Mouse (Mus musculus): ENCODE measurements around the gene Gfpt2. TPM values are rescaled to one million over a fixed set of nuclear protein-coding genes. Genes with fewer than 3 reads are reported as not detected.
"Not testable (repeated sequence)": the region's sequence is repeated elsewhere in the genome, so short reads cannot be mapped to it uniquely, and the experiment has no call there.

Gfpt2 gene
- polyA plus RNA-seq, 1 experiment from 2014 or later: 4.9 TPM

- Histone ChIP-seq H3K27ac (ENCODE audit: low read depth, low read length) (no peak overlapping the region), H3K27me3 (ENCODE audit: control insufficient read depth, insufficient read depth, low read length) (no peaks in the 10 kb centered on the region), H3K4me3 (ENCODE audit: low read depth, low read length) (no peak overlapping the region), H3K9ac (replicated peaks; ENCODE audit: low read depth, low read length) (no peak overlapping the region), H3K36me3 (ENCODE audit: control insufficient read depth, insufficient read depth, low read length) (no peaks in the 10 kb centered on the region), H3K4me2 (ENCODE audit: low read depth, low read length) (no peak overlapping the region), H3K9me3 (ENCODE audit: control insufficient read depth, low read length) (no peaks in the 10 kb centered on the region), H3K4me1 (ENCODE audit: control insufficient read depth, insufficient read depth, low read length) (no peaks in the 10 kb centered on the region)
- no peak for ATAC-seq (ENCODE audit: low read depth)
- 33% methylated on average over 8 of the region's 8 CpGs for WGBS
Observed at GRCm38 (mm10) chr11:49764639-49765299, 29.2 kb upstream of the Gfpt2 start.

GRCm38 (mm10) chr11:49765377-49766136, 28.4 kb upstream of the Gfpt2 start:
- WGBS: 90% methylated on average over 3 of the region's 3 CpGs
- ATAC-seq (ENCODE audit: low read depth): no peak
- Histone ChIP-seq H3K27me3 (ENCODE audit: control insufficient read depth, insufficient read depth, low read length) (no peaks in the 10 kb centered on the region), H3K9ac (replicated peaks; ENCODE audit: low read depth, low read length) (no peak overlapping the region), H3K4me1 (ENCODE audit: control insufficient read depth, insufficient read depth, low read length) (no peaks in the 10 kb centered on the region), H3K36me3 (ENCODE audit: control insufficient read depth, insufficient read depth, low read length) (no peaks in the 10 kb centered on the region), H3K4me3 (ENCODE audit: low read depth, low read length) (no peak overlapping the region), H3K4me2 (ENCODE audit: low read depth, low read length) (no peak overlapping the region), H3K9me3 (ENCODE audit: control insufficient read depth, low read length) (no peaks in the 10 kb centered on the region), H3K27ac (ENCODE audit: low read depth, low read length) (no peak overlapping the region)

GRCm38 (mm10) chr11:49766137-49766411, 27.9 kb upstream of the Gfpt2 start:
- 82% methylated on average over 2 of the region's 2 CpGs for WGBS
- Histone ChIP-seq H3K36me3 (ENCODE audit: control insufficient read depth, insufficient read depth, low read length) (no peaks in the 10 kb centered on the region), H3K4me1 (ENCODE audit: control insufficient read depth, insufficient read depth, low read length) (no peaks in the 10 kb centered on the region), H3K4me2 (ENCODE audit: low read depth, low read length) (no peak overlapping the region), H3K27me3 (ENCODE audit: control insufficient read depth, insufficient read depth, low read length) (no peaks in the 10 kb centered on the region), H3K9me3 (ENCODE audit: control insufficient read depth, low read length) (no peaks in the 10 kb centered on the region), H3K27ac (ENCODE audit: low read depth, low read length) (no peak overlapping the region), H3K4me3 (ENCODE audit: low read depth, low read length) (no peak overlapping the region), H3K9ac (replicated peaks; ENCODE audit: low read depth, low read length) (no peak overlapping the region)
- no peak for ATAC-seq (ENCODE audit: low read depth)

- H3K27me3 ChIP-seq (ENCODE audit: control insufficient read depth, insufficient read depth, low read length); H3K4me1 ChIP-seq (ENCODE audit: control insufficient read depth, insufficient read depth, low read length); H3K9me3 ChIP-seq (ENCODE audit: control insufficient read depth, low read length); H3K36me3 ChIP-seq (ENCODE audit: control insufficient read depth, insufficient read depth, low read length); H3K4me3 ChIP-seq (ENCODE audit: low read depth, low read length); H3K9ac ChIP-seq (replicated peaks; ENCODE audit: low read depth, low read length); H3K4me2 ChIP-seq (ENCODE audit: low read depth, low read length); H3K27ac ChIP-seq (ENCODE audit: low read depth, low read length); ATAC-seq (ENCODE audit: low read depth): not testable (repeated sequence)
- 92% methylated on average over 4 of the region's 6 CpGs for WGBS
Observed at GRCm38 (mm10) chr11:49767497-49767896, 26.5 kb upstream of the Gfpt2 start.

GRCm38 (mm10) chr11:49768781-49769180, 25.2 kb upstream of the Gfpt2 start:
- Histone ChIP-seq H3K4me3 (ENCODE audit: low read depth, low read length) (no peak overlapping the region), H3K9me3 (ENCODE audit: control insufficient read depth, low read length) (no peaks in the 10 kb centered on the region), H3K36me3 (ENCODE audit: control insufficient read depth, insufficient read depth, low read length) (no peaks in the 10 kb centered on the region), H3K4me1 (ENCODE audit: control insufficient read depth, insufficient read depth, low read length) (no peaks in the 10 kb centered on the region), H3K4me2 (ENCODE audit: low read depth, low read length) (no peak overlapping the region), H3K27me3 (ENCODE audit: control insufficient read depth, insufficient read depth, low read length) (no peaks in the 10 kb centered on the region), H3K27ac (ENCODE audit: low read depth, low read length) (no peak overlapping the region), H3K9ac (replicated peaks; ENCODE audit: low read depth, low read length) (no peak overlapping the region)
- 93% methylated on average over 5 of the region's 5 CpGs for WGBS
- ATAC-seq (ENCODE audit: low read depth): no peak

- Histone ChIP-seq H3K4me2 (ENCODE audit: low read depth, low read length) (no peak overlapping the region), H3K9me3 (ENCODE audit: control insufficient read depth, low read length) (no peaks in the 10 kb centered on the region), H3K4me1 (ENCODE audit: control insufficient read depth, insufficient read depth, low read length) (no peaks in the 10 kb centered on the region), H3K36me3 (ENCODE audit: control insufficient read depth, insufficient read depth, low read length) (no peaks in the 10 kb centered on the region), H3K27ac (ENCODE audit: low read depth, low read length) (no peak overlapping the region), H3K9ac (replicated peaks; ENCODE audit: low read depth, low read length) (no peak overlapping the region), H3K27me3 (ENCODE audit: control insufficient read depth, insufficient read depth, low read length) (no peaks in the 10 kb centered on the region), H3K4me3 (ENCODE audit: low read depth, low read length) (no peak overlapping the region)
- no peak for ATAC-seq (ENCODE audit: low read depth)
- 88% methylated on average over 9 of the region's 9 CpGs for WGBS
Observed at GRCm38 (mm10) chr11:49770676-49771550, 23.1 kb upstream of the Gfpt2 start.

- no peak overlapping the region for H3K4me2 ChIP-seq (ENCODE audit: low read depth, low read length)
- WGBS: 56% methylated on average over 5 of the region's 5 CpGs
- H3K27ac ChIP-seq (ENCODE audit: low read depth, low read length): no peak overlapping the region
- no peak overlapping the region for H3K4me3 ChIP-seq (ENCODE audit: low read depth, low read length)
- no peak for ATAC-seq (ENCODE audit: low read depth)
- H3K9me3 ChIP-seq (ENCODE audit: control insufficient read depth, low read length): no peaks in the 10 kb centered on the region
- H3K27me3 ChIP-seq (ENCODE audit: control insufficient read depth, insufficient read depth, low read length): no peaks in the 10 kb centered on the region
- H3K9ac ChIP-seq (replicated peaks; ENCODE audit: low read depth, low read length): no peak overlapping the region
- no peaks in the 10 kb centered on the region for H3K36me3 ChIP-seq (ENCODE audit: control insufficient read depth, insufficient read depth, low read length)
- H3K4me1 ChIP-seq (ENCODE audit: control insufficient read depth, insufficient read depth, low read length): no peaks in the 10 kb centered on the region
Observed at GRCm38 (mm10) chr11:49772251-49772650, 21.7 kb upstream of the Gfpt2 start.

GRCm38 (mm10) chr11:49774894-49775293, 19.1 kb upstream of the Gfpt2 start:
- Histone ChIP-seq H3K4me3 (ENCODE audit: low read depth, low read length) (no peak overlapping the region), H3K27me3 (ENCODE audit: control insufficient read depth, insufficient read depth, low read length) (no peaks in the 10 kb centered on the region), H3K36me3 (ENCODE audit: control insufficient read depth, insufficient read depth, low read length) (no peaks in the 10 kb centered on the region), H3K4me1 (ENCODE audit: control insufficient read depth, insufficient read depth, low read length) (no peaks in the 10 kb centered on the region), H3K4me2 (ENCODE audit: low read depth, low read length) (no peak overlapping the region), H3K9me3 (ENCODE audit: control insufficient read depth, low read length) (no peaks in the 10 kb centered on the region), H3K9ac (replicated peaks; ENCODE audit: low read depth, low read length) (no peak overlapping the region), H3K27ac (ENCODE audit: low read depth, low read length) (no peak overlapping the region)
- 73% methylated on average over 4 of the region's 4 CpGs for WGBS
- ATAC-seq (ENCODE audit: low read depth): no peak

- Histone ChIP-seq H3K4me3 (ENCODE audit: low read depth, low read length) (no peak overlapping the region), H3K4me2 (ENCODE audit: low read depth, low read length) (no peak overlapping the region), H3K27me3 (ENCODE audit: control insufficient read depth, insufficient read depth, low read length) (no peaks in the 10 kb centered on the region), H3K27ac (ENCODE audit: low read depth, low read length) (no peak overlapping the region), H3K9me3 (ENCODE audit: control insufficient read depth, low read length) (no peaks in the 10 kb centered on the region), H3K4me1 (ENCODE audit: control insufficient read depth, insufficient read depth, low read length) (no peaks in the 10 kb centered on the region), H3K36me3 (ENCODE audit: control insufficient read depth, insufficient read depth, low read length) (no peaks in the 10 kb centered on the region), H3K9ac (replicated peaks; ENCODE audit: low read depth, low read length) (no peak overlapping the region)
- ATAC-seq (ENCODE audit: low read depth): no peak
- WGBS: 91% methylated on average over 6 of the region's 6 CpGs
Observed at GRCm38 (mm10) chr11:49778844-49779243, 15.1 kb upstream of the Gfpt2 start.
